Mouse (Mus musculus) thymus, postnatal 25 days (tissue): ENCODE results near the gene Lamtor2.

Experiments
- DNase-seq: peaks from one replicate; pipeline ENCODE4 v3.0.0; 2022

Gene Lamtor2

DNA sequence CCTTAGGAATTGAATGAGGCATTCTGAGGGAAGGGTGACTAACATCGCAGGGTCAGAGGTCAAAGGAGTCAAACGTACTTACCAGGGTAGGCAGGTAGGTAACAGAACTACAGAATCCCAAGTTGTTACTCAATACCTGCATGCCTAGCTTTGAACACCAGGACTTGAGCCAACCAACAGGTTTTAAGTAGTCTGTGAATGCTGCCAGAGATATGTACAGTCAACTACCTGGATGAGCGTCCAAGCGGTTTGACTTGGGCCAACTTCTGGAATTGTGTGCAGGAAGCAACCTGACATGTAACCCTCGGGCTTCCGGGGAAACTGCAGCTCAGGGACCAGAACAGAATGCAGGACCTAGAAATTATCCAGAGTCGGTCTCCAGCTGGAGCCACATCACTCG lies 29.8 kb downstream of the Lamtor2 start:
- DNase-seq = no peak

DNA sequence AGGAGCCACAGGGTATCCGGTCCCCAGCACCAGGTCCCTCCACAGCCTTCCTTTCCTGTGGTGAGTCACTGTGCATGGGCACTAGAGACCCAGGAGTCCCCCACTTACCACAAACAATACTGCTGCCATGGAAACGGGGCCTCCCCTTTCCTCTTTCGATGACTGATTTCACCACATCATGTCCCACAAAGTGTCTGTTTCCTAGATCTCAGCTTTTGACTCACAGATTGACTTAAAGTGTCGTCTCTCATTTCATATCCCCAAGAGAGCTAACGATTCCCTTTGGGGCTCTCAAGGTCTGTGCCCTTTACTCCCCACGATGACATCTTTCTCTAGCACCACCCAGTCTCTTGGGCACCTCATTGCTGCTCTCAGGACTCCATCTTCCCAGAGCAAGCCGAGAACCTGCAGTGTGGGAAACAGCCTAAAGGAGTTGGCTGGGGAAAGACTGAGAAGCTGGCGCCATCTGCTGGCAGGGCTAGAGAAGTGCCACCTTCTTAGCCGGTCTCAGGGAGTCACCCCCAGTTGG lies 31.0 kb downstream of the Lamtor2 start:
- DNase-seq = peak; percentile 83

DNA sequence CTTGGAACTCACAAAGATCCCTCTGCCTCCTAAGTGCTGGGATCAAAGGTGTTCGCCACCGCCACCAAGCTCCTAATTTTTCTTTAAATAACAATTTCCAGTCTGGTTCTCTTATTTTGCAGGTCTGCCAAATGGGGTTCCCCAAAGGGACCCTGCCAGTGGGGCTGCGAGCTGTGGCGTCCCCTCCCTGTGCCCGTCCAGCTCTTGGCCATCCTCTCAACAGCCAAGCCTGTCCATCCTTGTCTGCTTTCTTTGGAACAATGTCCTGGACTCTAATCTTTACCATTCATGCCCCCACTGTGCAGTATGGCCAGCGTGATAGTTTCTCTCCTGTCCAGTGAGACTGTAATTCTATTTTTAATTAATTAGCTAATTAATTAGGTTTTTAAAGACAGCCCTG lies 31.7 kb downstream of the Lamtor2 start:
- no peak for DNase-seq

DNA sequence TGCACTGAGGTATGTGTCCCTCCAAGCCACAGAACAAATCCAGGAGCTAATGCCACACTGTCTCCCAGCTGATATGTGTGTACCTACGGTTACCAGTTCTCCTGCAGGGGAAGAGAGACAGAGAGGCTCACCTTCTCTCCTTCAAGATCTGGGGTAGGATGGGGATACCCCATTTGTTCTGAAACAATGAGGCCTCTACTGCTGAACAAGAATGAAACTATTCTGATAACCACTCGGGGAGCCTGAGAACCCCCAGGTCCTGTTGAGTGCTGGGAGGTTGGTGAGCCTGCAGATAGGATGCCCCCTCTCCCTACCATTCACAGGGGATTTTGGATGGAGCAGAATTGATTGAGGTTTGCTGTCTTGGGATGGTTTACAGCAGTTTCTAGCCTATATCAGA lies 32.8 kb downstream of the Lamtor2 start:
- DNase-seq = no peak

DNA sequence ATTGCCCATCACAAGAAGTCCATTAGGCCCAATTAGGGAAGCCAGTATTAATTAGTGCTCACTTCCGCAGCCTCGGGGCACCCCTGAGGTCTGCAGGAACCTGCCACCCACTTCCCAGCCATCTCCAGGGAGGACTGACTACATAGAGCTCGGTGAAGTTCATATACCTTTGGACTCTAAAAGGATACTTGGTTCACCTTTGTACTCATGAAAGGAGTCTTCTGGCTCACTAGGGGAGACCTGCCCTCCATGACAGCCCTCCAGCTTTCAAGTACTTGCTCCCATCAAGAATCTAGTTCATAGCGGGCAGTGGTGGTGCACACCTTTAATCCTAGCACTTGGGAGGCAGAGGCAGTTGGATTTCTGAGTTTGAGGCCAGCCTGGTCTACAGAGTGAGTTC lies 34.5 kb downstream of the Lamtor2 start:
- DNase-seq = no peak

DNA sequence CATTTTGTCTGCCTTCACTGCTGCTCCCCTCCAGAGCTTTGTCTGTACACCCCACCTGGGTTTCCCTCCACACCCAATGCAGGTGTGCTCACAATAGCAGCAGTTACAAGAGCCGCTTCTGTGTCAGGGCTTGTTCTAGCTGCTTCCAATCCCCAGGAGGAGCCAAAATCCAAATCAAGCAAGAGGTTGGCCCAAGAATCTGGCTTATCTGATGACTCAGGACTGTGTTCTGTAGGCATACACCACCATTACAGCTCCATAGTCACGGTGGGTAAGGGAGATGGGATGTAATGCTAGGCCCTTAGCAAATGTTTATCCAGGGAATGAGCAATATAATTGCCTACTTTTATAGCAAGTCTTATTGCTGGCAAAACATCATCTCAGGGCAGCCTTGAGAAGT lies 36.5 kb downstream of the Lamtor2 start:
- no peak for DNase-seq

- DNase-seq = no peak
Measured at GRCm38 (mm10) chr3:88515095-88515386, 37.8 kb downstream of the Lamtor2 start.

DNA sequence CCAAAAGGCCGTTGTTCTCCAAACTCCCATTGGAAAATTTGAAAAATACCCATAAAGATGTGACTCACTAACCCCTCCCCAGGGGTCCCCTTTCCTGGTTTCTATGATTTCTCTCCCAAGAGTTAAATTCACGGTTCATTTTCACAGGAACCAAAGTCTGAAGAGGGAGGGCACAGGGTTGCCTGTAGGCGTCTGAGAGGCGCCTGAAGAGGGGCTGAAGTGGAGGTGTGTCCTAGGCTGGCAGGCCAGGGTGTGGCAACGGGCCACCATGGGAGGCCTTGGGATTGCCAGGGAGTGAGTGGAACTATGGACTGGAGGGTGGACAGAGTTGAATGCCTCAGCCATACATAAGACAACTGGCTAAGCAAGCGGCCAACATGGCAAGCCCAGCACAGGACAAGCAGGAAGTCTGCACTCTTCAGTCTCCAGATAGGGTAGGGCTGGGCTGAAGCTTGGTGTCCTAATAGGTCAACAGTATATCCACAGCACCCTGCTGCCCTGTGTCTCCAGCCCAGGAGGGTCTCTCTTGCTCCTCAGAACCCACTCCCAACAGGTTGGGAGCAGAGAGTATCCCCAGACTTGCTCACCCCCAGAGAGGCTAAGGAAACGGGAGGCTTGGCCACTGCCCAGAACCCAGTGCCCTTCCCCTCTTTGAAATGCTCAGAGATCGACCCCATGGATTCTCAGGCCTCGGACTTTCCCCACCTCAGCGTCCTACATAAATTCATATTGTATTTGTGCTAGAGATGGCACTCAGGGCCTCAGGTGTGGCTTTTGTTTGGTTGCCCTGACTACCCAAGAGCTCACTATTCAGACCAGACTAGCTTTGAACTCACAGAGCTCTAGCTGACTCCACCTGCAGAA lies 38.4 kb downstream of the Lamtor2 start:
- DNase-seq = no peak

- DNase-seq = peak; percentile 45
Measured at GRCm38 (mm10) chr3:88513546-88514115, 39.2 kb downstream of the Lamtor2 start.

DNA sequence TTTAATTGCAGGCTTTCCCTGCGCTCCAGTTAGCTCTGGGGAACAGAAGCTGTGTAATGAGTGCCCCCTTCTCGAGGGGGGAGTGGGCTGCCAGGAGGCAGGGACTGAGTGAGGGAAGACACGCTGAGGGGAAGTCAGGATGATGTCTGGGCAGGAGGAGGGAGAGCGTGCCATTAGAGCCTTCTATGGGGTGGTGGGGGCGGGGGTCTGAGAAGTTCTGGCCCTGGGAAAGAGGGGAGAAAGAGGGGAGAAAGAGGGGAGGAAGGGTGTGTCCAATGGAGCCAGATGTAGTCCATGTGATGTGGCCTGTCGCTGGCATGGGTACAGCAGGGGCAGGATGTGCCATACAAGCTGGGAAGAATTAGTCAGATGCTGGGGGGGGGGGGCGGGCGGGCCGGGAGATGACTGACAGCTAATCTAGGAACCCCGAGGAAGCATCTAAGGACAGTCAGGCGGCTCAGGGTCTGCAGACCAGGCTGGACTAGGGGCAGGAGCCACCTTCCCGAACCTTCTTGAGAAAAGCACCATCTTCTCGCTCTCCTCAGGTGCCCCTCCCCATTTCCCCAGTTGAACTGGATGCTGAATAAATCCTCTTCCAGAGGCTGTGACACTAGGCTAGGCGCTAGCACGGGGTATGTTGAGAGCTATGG lies 39.9 kb downstream of the Lamtor2 start:
- no peak for DNase-seq

- DNase-seq = no peak
Measured at GRCm38 (mm10) chr3:88512141-88512895, 40.6 kb downstream of the Lamtor2 start.

GRCm38 (mm10) chr3:88511559-88511958 lies 41.3 kb downstream of the Lamtor2 start:
- no peak for DNase-seq

GRCm38 (mm10) chr3:88510421-88511289 lies 42.2 kb downstream of the Lamtor2 start:
- no peak for DNase-seq

GRCm38 (mm10) chr3:88509692-88510420 lies 43.0 kb downstream of the Lamtor2 start, which contains the start of gene Lmna:
Gene Lmna, minus strand, starts transcription at chr3:88509956.
- peak; percentile 94 for DNase-seq

- peak; percentile 49 for DNase-seq
Measured at GRCm38 (mm10) chr3:88509250-88509649, 43.6 kb downstream of the Lamtor2 start.

- DNase-seq = no peak
Measured at GRCm38 (mm10) chr3:88505765-88506164, 47.1 kb downstream of the Lamtor2 start.

DNA sequence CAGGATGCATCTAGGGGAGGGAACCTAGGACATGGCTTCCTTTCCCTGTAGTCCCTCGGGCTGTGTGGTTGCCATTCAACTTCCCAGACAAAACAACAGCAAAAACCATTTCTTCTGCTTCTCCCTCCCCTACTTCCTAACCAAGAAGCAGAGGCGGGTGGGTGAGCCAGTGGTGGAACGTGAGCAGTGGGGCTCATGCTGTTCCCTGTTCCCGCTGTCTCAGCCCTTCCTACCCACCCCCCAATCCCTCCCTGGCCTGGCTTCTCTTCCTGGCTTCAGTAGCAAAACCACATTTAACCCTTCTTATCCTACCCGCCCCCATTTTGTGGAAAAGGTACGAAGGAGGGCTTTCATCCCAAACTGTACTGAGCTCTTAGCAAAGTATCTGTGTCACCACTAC lies 47.8 kb downstream of the Lamtor2 start:
- DNase-seq = no peak

DNA sequence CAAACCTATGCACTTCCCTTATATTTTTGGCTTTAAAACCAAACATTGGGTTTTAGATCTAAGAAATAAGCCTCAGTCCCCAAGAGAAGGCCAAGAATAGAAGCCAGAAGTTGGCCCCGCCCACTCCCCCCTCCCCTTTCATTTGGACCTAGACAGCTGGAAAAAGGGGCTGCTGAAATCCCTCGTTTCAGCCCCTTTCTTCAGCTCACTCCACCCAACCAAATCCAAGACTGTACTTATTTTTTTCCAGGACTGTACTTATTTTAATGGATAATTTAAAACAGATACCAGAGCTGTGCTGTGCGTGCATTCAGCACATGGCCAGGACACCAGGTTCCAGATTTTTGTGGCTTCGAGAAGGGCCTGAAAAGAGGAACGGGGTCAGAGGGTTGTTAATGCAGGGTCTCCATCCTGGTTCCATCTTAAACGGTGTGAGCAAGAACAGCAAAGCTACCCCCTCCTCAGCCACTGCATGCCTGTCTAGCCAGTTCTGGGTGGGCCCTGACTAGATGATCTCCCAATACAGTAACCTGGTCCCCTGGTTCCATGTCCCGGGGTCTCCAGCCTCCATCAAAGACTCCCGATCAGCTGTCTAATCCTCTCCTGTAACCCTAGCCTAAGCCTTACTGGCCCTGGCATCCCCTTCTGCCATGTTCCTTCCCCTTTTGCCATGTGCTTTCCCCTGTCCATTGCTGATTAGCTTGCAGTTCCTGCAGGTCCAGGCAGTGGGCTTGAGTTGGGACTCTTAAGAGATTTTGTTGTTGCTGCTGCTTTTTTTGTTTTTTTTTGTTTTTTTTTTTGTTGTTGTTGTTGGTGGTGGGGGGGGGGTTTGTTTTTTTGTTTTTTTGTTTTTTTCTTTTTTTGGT lies 48.8 kb downstream of the Lamtor2 start:
- no peak for DNase-seq

DNA sequence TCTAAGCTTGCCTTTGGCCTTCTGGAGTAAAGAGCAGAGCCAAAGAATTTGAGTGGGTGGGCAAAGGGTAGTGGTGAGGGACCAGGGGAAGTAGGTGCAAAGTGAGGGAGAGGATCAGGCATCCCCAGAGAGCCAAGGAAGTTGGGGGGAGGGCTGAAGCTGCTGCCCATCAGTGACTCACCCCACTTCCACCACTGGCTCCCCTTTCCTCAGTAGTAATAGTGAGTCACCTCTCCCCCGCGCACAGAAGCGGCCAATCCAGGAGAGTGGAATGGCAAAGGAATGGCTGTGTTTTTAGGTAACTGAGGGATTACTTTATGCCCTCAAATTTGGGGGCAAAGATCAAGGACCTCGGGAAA lies 49.4 kb downstream of the Lamtor2 start:
- no peak for DNase-seq
